Mouse (Mus musculus): Measurements from ENCODE around the gene Tubg1. TPM values are rescaled to one million over a fixed set of nuclear protein-coding genes. Genes with fewer than 3 reads are reported as not detected.
A peak's percentile ranks its signal among the peaks of the same experiment; 100 is the strongest.

Gene Tubg1
- total and polyA plus RNA-seq, 2 experiments from 2014 or later = 39.4 to 47.4 TPM

DNA sequence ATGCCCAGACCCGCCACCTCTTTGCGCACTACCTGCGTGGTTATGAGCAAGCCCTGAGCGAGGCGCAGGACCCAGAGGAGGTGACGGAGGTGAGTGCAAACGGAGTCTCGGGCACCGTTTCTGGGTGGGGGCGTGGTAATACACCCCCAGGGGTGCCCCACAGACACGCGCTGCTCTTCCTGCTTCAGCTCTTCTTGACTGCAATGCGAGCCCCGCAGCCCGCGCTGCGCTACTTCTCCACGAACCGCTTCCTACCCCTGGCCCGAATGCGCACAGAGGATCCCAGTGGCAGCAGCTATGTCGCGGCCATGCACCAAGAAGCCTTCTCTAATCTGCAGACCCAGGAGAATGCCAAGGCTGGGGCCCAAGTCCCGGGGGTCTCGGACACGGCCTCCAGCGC lies 40.0 kb upstream of the Tubg1 start:
- Histone ChIP-seq H3K27me3 (ENCODE audit: control insufficient read depth, insufficient read depth, low read length) (peaks cover 38% of the 10 kb centered on the region), H3K9ac (replicated peaks; ENCODE audit: low read depth, low read length) (no peak overlapping the region), H3K27ac (ENCODE audit: low read depth) (no peak overlapping the region), H3K4me1 (ENCODE audit: control insufficient read depth, insufficient read depth) (peaks cover 9% of the 10 kb centered on the region; the same call in 1 of the 2 replicates), H3K4me2 (ENCODE audit: low read depth, low read length) (peak overlapping the region; percentile 3; the same call in 1 of the 2 replicates), H3K36me3 (replicated peaks; ENCODE audit: control insufficient read depth, insufficient read depth, low read length) (peaks cover 6% of the 10 kb centered on the region; the same call in 1 of the 2 replicates), H3K9me3 (replicated peaks; ENCODE audit: control insufficient read depth, low read length) (no peaks in the 10 kb centered on the region), H3K4me3 (ENCODE audit: low read depth, low read length) (peak overlapping the region; percentile 19)
- ATAC-seq (ENCODE audit: insufficient read depth, low read depth) = no peak
- no peak for DNase-seq (ENCODE audit: low spot score)
- WGBS = 6% methylated on average over 27 of the region's 27 CpGs
- no peak for TF ChIP-seq CTCF (IDR thresholded peaks at IDR 0.05; ENCODE audit: low read depth)
- TF ChIP-seq EP300 (IDR thresholded peaks at IDR 0.05; ENCODE audit: low read depth) = no peak

DNA sequence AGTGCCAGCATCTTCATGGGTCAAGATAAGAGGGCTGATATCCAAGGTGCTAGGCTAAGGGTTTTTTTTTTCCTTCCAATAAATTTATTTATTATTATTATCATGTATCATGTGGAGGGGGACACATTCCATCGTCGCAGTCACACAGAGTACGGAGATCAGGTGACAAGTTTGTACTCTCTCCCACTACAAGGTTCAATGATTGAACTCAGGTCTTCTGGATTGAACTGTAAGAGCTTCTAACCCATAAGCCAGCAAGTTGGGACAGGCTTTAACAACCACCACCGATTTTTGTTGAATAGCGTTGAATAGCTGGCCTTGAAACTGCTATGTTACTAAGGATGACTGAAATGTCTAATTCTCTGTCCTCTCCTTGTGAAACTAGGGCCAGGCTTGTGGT lies 39.3 kb upstream of the Tubg1 start:
- H3K9me3 ChIP-seq (replicated peaks; ENCODE audit: control insufficient read depth, low read length) = no peaks in the 10 kb centered on the region
- no peak overlapping the region for H3K4me3 ChIP-seq (ENCODE audit: low read depth, low read length)
- no peak for TF ChIP-seq EP300 (IDR thresholded peaks at IDR 0.05; ENCODE audit: low read depth)
- H3K4me1 ChIP-seq (ENCODE audit: control insufficient read depth, insufficient read depth) = peaks cover 9% of the 10 kb centered on the region; the same call in 1 of the 2 replicates
- peaks cover 38% of the 10 kb centered on the region for H3K27me3 ChIP-seq (ENCODE audit: control insufficient read depth, insufficient read depth, low read length)
- DNase-seq (ENCODE audit: low spot score) = no peak
- peaks cover 11% of the 10 kb centered on the region; the same call in 1 of the 2 replicates for H3K36me3 ChIP-seq (replicated peaks; ENCODE audit: control insufficient read depth, insufficient read depth, low read length)
- 78% methylated on average over 5 of the region's 5 CpGs for WGBS
- no peak overlapping the region for H3K27ac ChIP-seq (ENCODE audit: low read depth)
- H3K4me2 ChIP-seq (ENCODE audit: low read depth, low read length) = no peak overlapping the region
- no peak for ATAC-seq (ENCODE audit: insufficient read depth, low read depth)
- H3K9ac ChIP-seq (replicated peaks; ENCODE audit: low read depth, low read length) = no peak overlapping the region

- no peaks in the 10 kb centered on the region for H3K9me3 ChIP-seq (replicated peaks; ENCODE audit: control insufficient read depth, low read length)
- H3K4me3 ChIP-seq (ENCODE audit: low read depth, low read length) = peak overlapping the region; percentile 81
- TF ChIP-seq CTCF (IDR thresholded peaks at IDR 0.05; ENCODE audit: low read depth) = no peak
- TF ChIP-seq EP300 (IDR thresholded peaks at IDR 0.05; ENCODE audit: low read depth) = no peak
- 7% methylated on average over 10 of the region's 10 CpGs for WGBS
- peak overlapping the region; percentile 94 for H3K27ac ChIP-seq (ENCODE audit: low read depth)
- H3K4me2 ChIP-seq (ENCODE audit: low read depth, low read length) = peak overlapping the region; percentile 95
- no peak for DNase-seq (ENCODE audit: low spot score)
- H3K9ac ChIP-seq (replicated peaks; ENCODE audit: low read depth, low read length) = peak overlapping the region; percentile 43
- ATAC-seq (ENCODE audit: insufficient read depth, low read depth) = no peak
- peaks cover 38% of the 10 kb centered on the region for H3K27me3 ChIP-seq (ENCODE audit: control insufficient read depth, insufficient read depth, low read length)
- H3K36me3 ChIP-seq (replicated peaks; ENCODE audit: control insufficient read depth, insufficient read depth, low read length) = peaks cover 7% of the 10 kb centered on the region; the same call in 1 of the 2 replicates
- H3K4me1 ChIP-seq (ENCODE audit: control insufficient read depth, insufficient read depth) = peaks cover 17% of the 10 kb centered on the region
Measured at GRCm38 (mm10) chr11:101081659-101082058, 38.1 kb upstream of the Tubg1 start.

- no peaks in the 10 kb centered on the region for H3K9me3 ChIP-seq (replicated peaks; ENCODE audit: control insufficient read depth, low read length)
- DNase-seq (ENCODE audit: low spot score) = peak; percentile 92
- H3K27ac ChIP-seq (ENCODE audit: low read depth) = peak within 1 kb of the TSS; percentile 94
- peak within 1 kb of the TSS; percentile 87 for H3K9ac ChIP-seq (replicated peaks; ENCODE audit: low read depth, low read length)
- H3K4me2 ChIP-seq (ENCODE audit: low read depth, low read length) = peak within 1 kb of the TSS; percentile 95
- peaks cover 6% of the 10 kb centered on the region; the same call in 1 of the 2 replicates for H3K36me3 ChIP-seq (replicated peaks; ENCODE audit: control insufficient read depth, insufficient read depth, low read length)
- H3K27me3 ChIP-seq (ENCODE audit: control insufficient read depth, insufficient read depth, low read length) = peaks cover 38% of the 10 kb centered on the region
- peaks cover 17% of the 10 kb centered on the region for H3K4me1 ChIP-seq (ENCODE audit: control insufficient read depth, insufficient read depth)
- TF ChIP-seq EP300 (IDR thresholded peaks at IDR 0.05; ENCODE audit: low read depth) = 0 out of 2 replicates have a peak, but pooled peaks have one; percentile 53
- TF ChIP-seq CTCF (IDR thresholded peaks at IDR 0.05; ENCODE audit: low read depth) = peak; percentile 33
- peak; percentile 87 for ATAC-seq (ENCODE audit: insufficient read depth, low read depth)
- peak within 1 kb of the TSS; percentile 81 for H3K4me3 ChIP-seq (ENCODE audit: low read depth, low read length)
- WGBS = under 1% methylated on average over 51 of the region's 51 CpGs
Measured at GRCm38 (mm10) chr11:101082208-101083082, 37.3 kb upstream of the Tubg1 start, which contains the start of gene Coasy. TSS of gene Coasy (plus strand) at chr11:101082565.

- no peak for TF ChIP-seq EP300 (IDR thresholded peaks at IDR 0.05; ENCODE audit: low read depth)
- Histone ChIP-seq H3K9me3 (replicated peaks; ENCODE audit: control insufficient read depth, low read length) (no peaks in the 10 kb centered on the region), H3K9ac (replicated peaks; ENCODE audit: low read depth, low read length) (peak overlapping the region; percentile 87), H3K4me1 (ENCODE audit: control insufficient read depth, insufficient read depth) (peaks cover 24% of the 10 kb centered on the region), H3K4me3 (ENCODE audit: low read depth, low read length) (peak overlapping the region; percentile 81), H3K36me3 (replicated peaks; ENCODE audit: control insufficient read depth, insufficient read depth, low read length) (peaks cover 6% of the 10 kb centered on the region; the same call in 1 of the 2 replicates), H3K27me3 (ENCODE audit: control insufficient read depth, insufficient read depth, low read length) (peaks cover 32% of the 10 kb centered on the region), H3K4me2 (ENCODE audit: low read depth, low read length) (peak overlapping the region; percentile 95), H3K27ac (ENCODE audit: low read depth) (peak overlapping the region; percentile 94)
- 33% methylated on average over 19 of the region's 19 CpGs for WGBS
- DNase-seq (ENCODE audit: low spot score) (no peak), ATAC-seq (ENCODE audit: insufficient read depth, low read depth) (no peak; the same call in 1 of the 2 replicates)
Measured at GRCm38 (mm10) chr11:101083083-101083697, 36.5 kb upstream of the Tubg1 start.

All from heart, postnatal 0 days (tissue).